Mouse (Mus musculus) induced T-regulatory cell, adult 2 months (primary cell): ENCODE data around the gene Acap2.

Experiments
- DNase-seq: peaks from one replicate; pipeline ENCODE4 v3.0.0-alpha.2; 2012; ENCODE audit warnings: low read depth

Acap2 gene

DNA sequence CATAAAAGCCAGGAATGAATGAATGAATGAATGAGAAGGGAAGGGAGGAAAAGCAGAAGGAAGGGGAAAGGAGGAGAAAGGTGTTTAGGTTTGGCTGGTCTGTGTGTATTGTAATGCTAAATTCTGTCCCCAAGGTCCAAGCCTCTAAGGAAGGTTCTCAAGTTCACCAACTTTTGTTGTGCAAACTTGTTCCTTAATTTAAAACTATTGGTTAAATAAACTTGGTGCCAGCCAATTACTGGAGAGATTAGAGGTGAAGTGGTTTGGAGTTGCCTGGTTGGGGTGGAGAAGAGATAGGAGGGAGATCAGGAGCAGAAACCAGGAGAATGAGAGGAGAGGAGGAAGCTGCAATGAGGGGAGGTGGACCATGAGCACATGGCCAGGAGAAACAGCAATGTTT, 31.4 kb downstream of the Acap2 start:
- DNase-seq: no peak

DNA sequence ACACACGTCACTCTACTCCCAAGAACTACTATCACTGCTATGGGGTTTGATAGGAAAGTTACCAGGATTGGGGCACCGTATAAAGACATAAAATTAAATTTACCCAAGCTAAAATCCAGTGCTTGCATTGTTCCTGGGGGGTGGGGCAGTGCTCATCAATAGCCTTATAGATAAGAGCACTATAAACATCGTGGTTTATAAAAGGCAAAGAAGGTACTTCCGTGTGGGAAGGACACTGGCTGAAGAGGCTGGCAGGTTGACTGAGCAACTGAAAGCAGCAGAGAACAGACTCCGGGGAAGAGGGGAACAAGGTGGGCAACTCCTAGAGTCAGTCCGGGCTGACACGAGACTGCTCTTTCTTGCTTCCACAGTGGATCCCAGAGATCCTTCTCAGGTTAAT, 33.1 kb downstream of the Acap2 start:
- no peak for DNase-seq

DNA sequence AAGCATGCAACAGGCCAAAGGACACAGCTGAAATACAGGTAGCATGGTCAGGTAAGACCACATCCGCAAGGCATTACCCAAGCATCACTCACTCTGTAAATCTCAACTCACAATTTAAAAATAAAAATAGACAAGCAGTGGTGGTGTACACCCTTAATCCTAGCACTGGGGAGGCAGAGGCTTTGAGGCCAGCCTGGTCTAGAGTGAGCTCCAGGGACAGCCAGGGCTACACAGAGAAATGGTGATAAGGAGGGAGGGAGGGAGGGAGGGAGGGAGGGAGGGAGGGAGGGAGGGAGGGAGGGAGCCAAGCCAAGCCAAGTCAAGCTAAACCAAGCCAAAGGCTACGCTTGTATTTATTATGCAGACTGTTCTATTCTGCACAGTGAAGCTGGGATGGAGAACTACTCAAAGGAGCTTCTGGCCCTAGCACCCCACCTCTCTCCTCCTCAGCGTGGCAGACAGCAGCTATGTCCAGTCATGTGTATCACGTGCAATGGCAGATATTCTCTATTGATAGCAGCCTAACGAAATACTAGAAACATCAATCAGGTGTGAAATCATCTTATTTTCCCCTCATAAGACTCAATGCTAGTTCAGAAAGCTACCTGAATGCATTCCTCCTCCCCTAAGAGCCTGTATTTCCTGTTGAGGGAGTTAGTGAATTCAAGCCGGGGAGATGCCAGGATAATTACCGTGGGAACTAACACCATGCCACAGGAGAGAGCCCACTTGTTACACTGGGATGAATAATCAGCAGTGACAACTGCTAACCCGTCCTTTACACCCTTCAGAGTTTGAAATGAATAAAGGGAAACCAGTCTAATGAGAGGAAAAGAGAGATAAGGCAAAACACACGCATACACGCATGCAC, 33.8 kb downstream of the Acap2 start:
- DNase-seq: no peak

DNA sequence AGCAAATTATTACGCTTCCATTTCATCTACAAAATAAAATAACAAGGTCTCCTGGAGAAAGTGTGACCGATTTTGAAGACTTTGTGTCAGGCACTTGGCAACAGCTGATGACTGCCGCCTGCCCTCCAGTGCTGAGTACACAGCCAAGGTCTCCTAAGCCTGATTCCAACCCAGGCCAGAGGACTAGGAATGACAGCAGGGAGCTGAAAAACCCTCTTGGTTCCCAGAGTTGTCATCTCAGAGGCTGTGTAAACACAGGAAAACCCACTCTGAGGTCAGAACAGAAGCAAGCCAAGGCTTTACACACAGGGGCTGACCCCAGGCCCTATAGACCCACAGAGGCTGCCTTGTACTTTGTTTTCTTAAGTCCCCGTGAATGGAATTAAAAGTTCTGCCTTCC, 35.1 kb downstream of the Acap2 start:
- no peak for DNase-seq

DNA sequence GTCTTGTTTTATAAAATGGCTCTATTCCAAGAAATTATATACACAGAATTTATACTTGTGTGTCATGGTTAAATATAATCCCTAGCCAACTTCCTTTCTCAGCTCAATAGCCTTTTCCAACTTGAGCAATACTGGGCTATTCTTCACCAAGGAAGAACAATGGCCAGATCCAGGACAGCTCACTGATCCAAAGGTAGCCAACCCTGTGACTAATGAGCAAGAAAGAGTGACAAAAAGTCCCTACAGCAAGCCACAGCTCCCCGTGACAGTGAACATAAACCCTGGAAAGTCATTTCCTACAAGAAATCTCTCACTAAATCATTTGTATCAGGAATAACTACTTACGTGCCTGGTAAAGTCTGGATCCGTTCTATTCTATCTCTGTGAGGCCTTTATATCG, 35.6 kb downstream of the Acap2 start:
- DNase-seq: no peak

DNA sequence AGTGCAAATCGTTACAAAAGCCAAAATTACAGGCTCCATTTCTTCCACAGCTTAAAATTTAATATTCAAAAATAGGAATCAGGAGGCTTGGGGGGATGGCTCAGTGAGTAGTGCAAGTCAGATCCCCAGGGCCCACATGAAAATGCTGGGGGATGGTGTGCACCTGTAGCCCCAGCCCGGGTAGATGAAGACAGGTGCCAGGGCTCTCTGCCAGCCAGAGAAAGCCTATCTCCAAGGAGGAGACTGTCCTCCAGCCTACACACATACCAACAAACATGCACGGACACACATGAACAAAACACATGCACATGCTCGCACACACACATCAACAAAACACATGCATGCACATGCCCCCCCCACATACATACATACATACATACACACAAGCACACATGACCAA, 36.9 kb downstream of the Acap2 start:
- no peak for DNase-seq

DNA sequence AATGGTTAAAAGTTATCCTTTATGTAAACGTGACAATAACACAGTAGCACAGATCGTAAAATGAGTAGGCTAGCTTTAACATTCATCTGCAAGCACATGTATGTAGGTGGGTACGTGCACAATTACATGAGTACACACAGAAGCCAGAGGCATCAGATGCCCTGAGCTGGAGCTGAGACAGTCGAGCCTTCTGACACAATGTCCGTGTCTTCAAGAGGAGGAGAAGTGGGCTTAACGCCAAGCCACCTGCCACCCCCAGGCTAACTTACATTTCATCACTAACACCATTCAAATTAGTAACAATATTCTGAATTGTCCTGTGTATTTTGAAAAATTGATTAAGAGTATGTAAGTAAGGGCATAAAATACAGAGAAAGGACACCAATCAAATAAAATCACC, 40.6 kb downstream of the Acap2 start:
- DNase-seq: no peak

DNA sequence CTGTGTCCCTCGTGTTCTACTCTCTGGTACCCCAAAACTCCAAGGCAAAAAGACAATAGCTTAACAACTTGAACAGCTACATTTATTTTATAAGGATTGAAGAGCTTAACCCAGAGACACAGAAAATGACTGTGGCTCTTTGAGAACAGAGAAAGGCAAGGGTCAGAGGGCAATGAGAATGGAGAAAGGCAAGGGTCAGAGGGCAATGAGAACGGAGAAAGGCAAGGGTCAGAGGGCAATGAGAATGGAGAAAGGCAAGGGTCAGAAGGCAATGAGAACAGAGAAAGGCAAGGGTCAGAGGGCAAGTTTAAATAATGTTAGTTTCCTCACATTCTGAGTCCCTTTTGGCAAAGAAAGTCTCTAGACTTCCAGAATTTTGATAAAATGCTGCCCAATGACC, 41.6 kb downstream of the Acap2 start:
- DNase-seq: no peak

DNA sequence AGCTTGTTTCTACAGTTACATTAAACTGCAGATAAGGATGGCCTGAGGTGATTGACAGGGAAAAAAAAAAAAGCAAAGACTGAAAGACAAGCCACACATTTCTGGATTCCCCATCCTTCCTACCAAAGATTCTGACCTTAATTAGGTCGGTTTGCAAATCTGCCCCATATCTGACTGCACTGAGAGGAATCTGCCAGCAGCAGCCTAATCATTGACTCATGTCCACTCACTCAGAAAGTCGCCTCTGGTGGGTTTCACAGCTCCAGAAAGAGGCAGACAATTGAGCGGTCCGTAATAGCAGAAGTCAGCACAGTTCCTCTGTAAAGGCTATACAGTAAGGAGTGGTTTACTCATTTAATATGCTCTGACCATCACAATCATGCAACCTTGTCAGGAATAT, 51.2 kb downstream of the Acap2 start:
- DNase-seq: no peak

DNA sequence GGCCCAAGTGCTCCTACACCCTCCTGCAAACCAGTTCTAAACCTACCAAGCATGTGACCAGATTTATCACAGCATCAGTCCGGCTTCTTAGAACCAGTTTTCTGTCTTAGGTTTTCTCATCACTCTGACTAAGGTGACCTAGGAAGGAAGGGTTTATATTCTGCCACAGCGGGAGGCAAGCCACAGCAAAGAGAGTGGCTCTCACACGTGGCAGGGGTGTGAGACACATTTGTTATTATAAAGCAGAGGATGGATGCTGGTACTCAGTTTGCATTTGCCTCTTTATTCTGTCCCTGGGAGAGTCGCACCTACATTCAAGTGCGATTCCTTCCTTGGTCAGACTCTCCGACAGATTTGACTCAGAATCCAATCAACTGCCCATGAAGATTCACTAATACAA, 52.2 kb downstream of the Acap2 start:
- no peak for DNase-seq

DNA sequence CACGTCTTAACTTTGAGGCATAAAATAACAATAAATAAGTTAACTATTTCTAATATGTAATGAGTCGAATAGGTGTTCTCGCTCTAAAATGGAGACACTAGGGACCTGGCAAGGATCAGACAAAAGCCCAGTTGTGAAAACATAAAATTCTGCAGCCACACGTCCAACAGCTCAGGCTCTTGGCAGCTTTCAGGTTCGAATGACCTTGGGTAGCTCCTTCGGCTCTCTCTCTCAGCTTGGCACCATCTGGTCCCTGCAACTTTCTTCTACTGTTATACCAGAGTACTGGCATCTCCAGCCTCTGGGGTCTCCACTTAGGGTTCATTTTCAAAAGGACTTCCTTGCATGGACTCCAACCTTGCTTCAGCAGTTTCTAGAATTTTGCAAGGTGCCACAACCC, 53.3 kb downstream of the Acap2 start:
- DNase-seq: no peak

DNA sequence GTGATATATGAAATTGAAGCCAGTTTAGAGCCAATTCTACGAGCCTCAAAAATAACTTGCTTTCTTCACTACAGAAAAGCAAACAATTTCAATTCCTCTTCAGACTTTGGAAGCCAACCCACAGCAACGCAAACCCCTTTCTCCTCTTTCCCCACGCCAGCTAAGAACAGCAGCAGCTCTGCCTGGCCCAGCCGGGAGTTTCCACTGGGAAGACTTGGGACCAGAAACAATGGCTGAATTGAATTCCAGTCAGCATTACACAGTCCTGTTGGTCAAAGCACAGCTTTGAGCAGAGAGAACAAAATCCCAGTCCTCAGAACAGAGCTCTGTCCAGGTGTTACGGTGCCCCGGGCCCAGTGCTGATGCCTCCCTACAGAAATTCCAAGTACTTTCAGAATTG, 59.1 kb downstream of the Acap2 start:
- DNase-seq: no peak

DNA sequence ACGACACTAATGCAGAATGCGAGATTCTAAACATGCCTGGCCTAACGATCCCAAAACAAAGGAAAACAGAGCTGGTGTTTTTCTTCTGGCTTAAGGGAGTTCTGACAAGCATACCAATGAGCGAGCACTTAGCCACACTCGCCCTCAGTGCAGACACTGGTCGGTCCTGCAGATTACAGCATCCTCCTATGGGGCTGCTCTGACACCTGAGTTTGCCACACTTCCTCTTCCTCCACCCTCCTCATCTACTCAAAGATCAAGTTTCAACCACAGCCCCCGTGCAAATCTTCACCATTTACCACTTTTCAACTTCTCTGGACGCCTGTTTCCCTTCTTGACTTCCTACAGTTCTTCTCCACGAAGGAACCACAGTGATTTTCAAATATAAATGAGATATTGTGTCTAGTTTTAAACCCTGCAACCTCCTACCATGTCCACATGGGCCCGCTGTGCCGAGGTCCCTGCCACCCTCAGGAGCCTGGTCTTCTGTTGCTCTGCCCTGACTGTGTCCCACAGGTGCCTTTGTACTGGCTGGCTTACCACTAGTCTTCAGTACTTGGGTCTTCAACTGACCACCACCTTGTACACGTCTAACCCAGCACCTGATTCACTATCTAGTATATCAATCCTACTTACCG, 64.3 kb downstream of the Acap2 start:
- DNase-seq: peak; percentile 55

DNA sequence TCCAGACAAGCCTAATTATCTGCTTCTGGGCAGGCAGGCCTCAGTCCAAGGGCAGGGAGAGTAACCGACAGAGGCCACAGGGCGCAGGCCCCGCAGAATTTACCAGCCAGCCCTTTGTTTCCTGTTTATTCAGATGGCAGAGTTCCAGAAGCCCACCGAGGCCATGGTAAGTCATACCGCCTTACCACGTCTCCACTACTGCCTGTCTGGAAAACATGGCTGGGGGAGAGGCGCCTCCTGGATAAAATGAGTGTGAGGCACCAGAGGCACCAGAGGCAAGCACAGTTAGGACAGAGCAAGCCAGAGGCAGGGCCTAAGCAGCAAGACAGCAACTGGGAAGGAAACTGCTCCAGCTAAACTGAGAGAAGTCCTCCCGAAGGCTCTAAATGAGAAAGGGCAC, 65.5 kb downstream of the Acap2 start:
- no peak for DNase-seq

DNA sequence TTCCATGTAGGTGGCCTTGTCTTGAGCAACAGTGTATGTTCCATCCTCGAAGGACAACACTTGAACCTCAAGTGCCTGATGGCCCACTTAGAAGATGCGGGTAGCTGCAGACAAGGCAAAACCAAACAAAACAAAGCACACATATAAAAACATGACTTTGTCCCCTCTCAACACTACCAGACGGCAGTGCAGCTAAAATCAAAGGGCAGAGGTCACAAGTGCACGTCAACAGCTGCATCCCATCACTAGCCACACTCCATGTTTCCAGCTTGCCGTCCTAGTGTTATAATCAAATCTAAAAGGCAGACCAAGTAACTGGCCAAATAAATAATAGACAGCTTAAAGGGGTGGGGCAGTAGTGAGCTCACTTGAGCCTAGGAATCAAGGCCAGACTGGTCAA, 69.5 kb downstream of the Acap2 start:
- DNase-seq: no peak

DNA sequence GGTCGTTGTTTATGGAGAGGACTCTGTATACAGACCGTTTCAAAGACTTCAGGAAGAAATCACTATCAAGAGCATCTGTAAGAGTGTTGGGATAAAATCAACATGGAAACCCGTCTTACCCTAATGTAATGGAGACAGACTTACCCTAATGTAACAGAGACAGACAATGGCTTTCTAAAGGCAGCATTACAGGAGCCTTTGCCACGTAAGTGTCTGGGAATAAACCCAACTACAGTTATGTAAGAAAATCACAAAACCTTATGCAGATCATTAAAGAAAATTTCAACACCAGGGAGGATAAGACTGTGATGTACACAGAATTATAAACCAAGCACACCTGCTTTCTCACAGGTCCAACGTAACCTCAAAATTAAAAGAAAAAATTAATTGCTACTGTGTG, 72.9 kb downstream of the Acap2 start:
- DNase-seq: no peak

DNA sequence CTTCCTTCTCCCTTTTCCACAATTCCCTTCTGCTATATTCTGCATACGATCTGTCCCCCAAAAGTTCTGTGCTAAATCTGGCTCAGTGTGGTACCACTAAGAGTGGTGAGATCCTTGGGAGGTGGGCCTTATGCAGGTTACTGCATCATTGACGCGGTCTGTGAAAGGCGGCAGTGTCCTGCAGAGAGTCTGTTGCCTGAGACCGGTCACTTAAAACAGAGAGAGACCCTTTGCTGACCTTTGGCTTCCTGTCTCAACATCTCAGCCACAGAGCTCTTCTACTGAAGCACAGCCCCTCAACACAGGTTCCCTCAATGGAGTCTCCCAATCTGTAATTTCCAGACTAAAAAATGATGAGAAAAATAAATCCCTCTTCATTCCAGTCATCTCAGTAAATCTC, 76.1 kb downstream of the Acap2 start:
- DNase-seq: no peak

DNA sequence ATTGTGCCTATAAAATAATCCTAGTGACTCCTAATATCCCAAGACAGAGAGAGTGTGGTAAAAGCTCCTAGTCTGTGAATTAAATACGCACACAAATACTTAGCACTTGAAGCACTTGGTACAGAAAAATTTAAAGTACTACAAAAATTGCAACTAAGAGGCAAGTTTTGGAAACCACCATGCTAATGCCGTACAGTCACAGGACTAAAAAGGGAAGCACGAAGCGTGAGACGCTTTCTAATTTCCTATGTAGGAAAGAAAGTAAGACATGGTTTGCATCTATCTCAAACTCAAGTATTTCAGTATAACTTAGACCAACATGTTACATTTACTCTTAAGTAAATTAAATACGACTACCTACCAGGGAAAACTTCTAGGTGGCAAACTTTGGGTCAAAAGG, 79.4 kb downstream of the Acap2 start:
- no peak for DNase-seq

DNA sequence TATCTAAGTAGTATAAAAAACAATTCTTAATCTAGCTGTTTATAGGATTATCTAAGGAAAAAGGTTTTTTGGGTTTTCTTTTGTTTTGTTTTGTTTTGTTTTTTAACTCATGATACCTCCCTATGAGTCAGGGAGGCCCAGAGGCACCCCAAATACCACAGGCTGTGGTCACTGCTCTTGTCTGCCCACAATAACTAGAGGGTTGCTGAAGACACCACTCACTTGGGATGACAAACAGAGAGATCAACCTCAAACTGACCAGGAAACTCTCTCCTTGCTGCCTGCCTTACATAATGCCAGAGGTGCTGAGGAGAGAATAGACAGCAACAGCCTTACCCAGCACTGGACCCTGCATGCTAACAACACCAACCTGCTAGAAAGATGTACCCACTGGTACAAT, 87.4 kb downstream of the Acap2 start:
- DNase-seq: no peak

DNA sequence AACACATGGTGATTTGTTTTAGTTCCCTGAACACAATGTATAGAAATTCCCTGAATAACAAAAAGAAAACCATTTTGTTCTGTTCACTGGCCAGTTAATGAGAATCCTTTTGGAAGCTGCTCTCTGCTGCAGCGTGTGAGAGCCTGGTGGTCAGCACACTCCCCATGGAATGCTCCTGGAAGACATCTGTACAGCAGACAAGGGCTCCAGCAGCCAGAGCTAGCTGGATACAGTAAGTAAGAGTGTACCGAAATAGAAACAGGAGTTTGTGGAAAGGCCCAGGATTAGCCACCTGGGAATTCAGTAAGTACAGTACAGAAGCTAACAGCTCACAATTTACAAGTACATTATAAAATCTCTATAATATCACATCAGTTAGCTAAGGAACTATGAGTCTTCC, 99.7 kb downstream of the Acap2 start:
- no peak for DNase-seq

DNA sequence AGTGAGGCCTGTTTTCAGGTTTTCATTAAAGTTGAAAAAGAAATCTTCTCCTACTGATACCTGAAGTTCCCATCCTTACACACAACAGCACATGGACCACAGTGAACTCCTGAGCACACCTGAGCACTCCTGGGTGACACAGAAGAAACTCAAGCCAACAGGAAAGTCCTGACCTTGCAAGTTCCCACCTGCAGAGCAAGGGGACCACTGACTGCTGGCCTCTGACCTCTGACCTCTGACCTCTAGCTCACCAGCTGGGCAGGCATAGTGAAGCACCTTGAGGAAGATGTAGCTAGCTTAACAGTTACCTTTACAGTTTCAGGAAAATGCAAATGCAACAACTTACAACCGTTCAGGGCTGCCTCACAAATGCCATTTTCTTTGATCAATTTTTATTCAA, 101.1 kb downstream of the Acap2 start:
- no peak for DNase-seq

DNA sequence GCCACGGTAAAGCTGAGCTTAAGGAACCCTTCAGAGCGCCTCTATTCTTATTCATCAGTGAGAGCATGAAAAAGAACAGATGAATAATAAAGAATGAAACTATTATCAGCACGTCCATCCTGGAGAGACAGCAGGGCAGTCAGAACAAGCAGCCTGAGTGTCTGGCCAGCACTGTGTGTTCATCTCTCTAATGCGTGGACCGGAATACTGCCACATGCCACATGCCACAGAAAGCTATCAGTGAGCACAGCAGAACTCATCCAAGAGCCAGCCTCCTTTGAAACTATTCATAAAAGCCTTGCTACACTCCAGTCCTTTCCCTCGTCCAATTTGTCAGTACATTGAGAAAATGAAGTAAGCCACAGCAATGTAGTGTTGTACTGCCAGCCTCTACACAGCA, 107.0 kb downstream of the Acap2 start:
- DNase-seq: no peak

DNA sequence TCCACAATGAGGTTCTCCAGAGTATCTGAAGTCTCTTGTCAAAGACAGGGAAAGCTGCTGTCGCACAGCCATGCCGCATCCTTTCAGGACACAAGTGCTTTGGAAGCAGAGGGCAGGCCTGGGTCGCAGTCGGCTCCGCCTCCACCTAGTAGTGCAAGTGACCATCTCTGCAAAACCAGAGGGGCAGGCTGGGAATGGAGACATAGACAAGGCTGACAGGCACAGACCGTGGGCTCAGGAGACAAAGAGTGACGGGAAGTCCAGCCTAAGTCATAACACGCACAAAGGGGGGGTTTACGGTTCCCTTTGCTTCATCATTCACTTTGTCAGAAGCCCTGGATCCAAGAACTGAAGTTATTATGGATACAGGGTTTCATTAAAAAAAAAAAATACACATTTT, 107.9 kb downstream of the Acap2 start:
- no peak for DNase-seq

DNA sequence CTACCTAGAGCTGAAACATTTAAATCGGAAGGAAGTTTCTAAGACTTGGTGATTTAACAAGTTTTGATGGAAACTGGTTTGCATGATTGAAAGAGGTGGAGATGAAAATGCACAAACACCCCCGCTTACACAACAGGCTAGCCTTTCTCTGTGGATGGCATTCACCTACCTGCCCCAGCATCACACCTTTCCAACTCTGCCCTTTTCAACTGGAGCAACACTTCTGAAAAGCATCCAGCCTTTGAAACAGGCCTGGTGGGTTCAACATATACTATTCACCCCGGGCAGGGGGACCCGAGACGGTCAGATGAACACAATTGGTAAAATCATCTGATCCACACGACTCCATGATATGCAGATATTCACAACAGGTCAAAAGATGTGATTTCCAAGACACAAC, 119.2 kb downstream of the Acap2 start:
- DNase-seq: peak; percentile 28
